Mouse (Mus musculus): Measurements from ENCODE around the gene Olfr789.

- no peak for TF ChIP-seq GATA1 (IDR thresholded peaks at IDR 0.05; ENCODE audit: borderline replicate concordance, low read length)
- no peak for TF ChIP-seq FLI1 (IDR thresholded peaks at IDR 0.05; ENCODE audit: low read length)
Observed at GRCm38 (mm10) chr10:129470698-129471097, 13.9 kb upstream of the Olfr789 start, which contains the start of gene Olfr788.
